Mouse (Mus musculus): Measurements from ENCODE around the gene Pigf. TPM values are rescaled to one million over a fixed set of nuclear protein-coding genes. Genes with fewer than 3 reads are reported as not detected.

Gene Pigf
- polyA plus RNA-seq, 2 experiments = 21.6 to 30.5 TPM

DNA sequence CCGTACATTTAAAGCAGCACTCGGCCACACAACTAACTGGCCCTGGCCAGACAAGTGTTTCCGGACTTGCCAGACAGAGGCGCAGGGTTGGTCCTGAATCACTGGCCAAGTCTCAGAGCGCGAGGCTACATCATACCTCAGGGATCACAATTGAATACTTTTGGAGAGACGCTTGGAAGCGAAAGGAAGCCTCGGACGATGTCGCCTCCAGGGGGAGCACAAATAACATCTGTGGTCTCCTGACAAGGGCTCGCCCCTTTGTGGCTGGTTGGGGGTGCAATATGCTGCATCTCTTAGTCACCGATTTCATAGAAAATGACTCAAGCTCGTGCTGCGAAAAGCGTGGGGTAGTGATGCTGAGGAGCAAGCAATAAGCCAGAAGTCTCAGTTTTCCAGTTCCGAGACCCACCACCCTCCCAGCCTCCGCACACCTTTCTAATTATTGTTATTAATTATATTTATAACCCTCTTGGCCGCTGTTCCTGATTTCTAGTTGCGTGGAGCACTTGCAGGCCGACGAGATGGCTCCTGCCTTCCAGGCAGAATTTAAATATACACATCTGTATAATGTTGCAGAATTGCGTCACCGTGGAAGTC, 62.8 kb downstream of the Pigf start:
- peak overlapping the region; percentile 91 for H3K9ac ChIP-seq (ENCODE audit: low read depth, low read length, severe bottlenecking)
- peak overlapping the region; percentile 96 for H3K27ac ChIP-seq (replicated peaks; ENCODE audit: low read depth, low read length)
- H3K4me1 ChIP-seq (ENCODE audit: control insufficient read depth, insufficient read depth, low read length) = peaks cover 29% of the 10 kb centered on the region
- no peak for TF ChIP-seq POLR2A (IDR thresholded peaks at IDR 0.05; ENCODE audit: borderline replicate concordance, extremely low read depth, insufficient read depth, insufficient read length)
- H3K4me3 ChIP-seq (replicated peaks; ENCODE audit: low read length) = peak overlapping the region; percentile 80
- H3K27me3 ChIP-seq (ENCODE audit: control insufficient read depth, insufficient read depth, low read length) = no peaks in the 10 kb centered on the region
- H3K9me3 ChIP-seq (ENCODE audit: control insufficient read depth, low read length) = no peaks in the 10 kb centered on the region
- 0 out of 2 replicates have a peak, but pooled peaks cover 6% of the 10 kb centered on the region for H3K36me3 ChIP-seq (ENCODE audit: control insufficient read depth, insufficient read depth, low read length)
- DNase-seq (ENCODE audit: low spot score) = peak; percentile 93
- peak; percentile 40 for ATAC-seq (ENCODE audit: low FRiP score, low read depth)
- H3K4me2 ChIP-seq (replicated peaks; ENCODE audit: low read depth, low read length, severe bottlenecking) = peak overlapping the region; percentile 88
- WGBS = under 1% methylated on average over 24 of the region's 24 CpGs

DNA sequence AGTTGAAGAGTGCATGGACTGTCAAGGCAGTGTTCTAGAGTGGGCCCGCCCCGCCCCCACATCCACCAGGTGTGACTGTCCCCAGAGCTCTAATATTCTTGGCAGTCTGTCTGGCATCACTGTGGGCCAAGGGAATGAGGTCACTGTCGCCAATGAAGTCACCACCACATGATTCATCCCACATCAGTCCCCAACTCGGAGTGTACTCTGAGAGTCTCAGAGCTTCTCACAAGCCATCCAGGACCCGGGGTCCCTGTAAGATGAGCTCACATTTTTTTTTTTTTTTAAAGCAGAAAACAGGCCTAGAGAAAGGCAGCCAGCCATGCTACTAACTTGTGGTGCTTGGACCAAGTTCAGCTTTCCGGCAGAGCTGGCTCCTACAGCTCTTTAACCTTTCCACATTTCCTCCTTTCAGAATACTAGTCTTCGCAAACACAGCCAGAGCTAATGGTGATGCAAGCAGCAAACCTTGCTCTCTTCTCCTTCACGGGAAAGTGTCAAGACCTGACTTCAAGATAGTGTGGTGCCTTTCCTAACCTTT, 63.8 kb downstream of the Pigf start:
- Histone ChIP-seq H3K36me3 (ENCODE audit: control insufficient read depth, insufficient read depth, low read length) (no peaks in the 10 kb centered on the region), H3K27me3 (ENCODE audit: control insufficient read depth, insufficient read depth, low read length) (no peaks in the 10 kb centered on the region), H3K27ac (replicated peaks; ENCODE audit: low read depth, low read length) (peak overlapping the region; percentile 96), H3K9me3 (ENCODE audit: control insufficient read depth, low read length) (no peaks in the 10 kb centered on the region), H3K4me1 (ENCODE audit: control insufficient read depth, insufficient read depth, low read length) (peaks cover 25% of the 10 kb centered on the region), H3K4me2 (replicated peaks; ENCODE audit: low read depth, low read length, severe bottlenecking) (peak overlapping the region; percentile 88; the same call in 1 of the 2 replicates), H3K9ac (ENCODE audit: low read depth, low read length, severe bottlenecking) (no peak overlapping the region), H3K4me3 (replicated peaks; ENCODE audit: low read length) (no peak overlapping the region)
- 45% methylated on average over 8 of the region's 8 CpGs for WGBS
- DNase-seq (ENCODE audit: low spot score) (peak; percentile 70), ATAC-seq (ENCODE audit: low FRiP score, low read depth) (no peak)
- TF ChIP-seq POLR2A (IDR thresholded peaks at IDR 0.05; ENCODE audit: borderline replicate concordance, extremely low read depth, insufficient read depth, insufficient read length) = no peak

DNA sequence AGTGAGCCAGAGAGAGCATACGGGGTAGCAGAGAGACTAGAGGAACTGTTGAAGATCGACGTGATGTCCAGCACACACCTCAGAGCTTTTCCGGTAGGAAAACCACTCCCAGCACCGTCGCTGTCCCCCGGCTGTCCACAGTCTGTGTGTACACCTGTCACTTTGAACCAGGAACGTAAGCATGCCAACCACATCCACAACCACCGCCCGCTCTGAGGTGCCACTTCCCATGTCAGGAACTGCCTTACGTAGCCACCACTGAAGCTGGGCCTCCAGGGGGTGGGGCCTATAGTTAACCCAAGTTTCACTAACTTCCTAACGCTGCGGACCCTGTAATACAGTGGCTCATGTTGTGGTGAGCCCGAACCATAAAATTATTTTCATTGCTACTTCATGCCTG, 67.2 kb downstream of the Pigf start:
- no peak overlapping the region for H3K4me2 ChIP-seq (replicated peaks; ENCODE audit: low read depth, low read length, severe bottlenecking)
- WGBS = 77% methylated on average over 14 of the region's 14 CpGs
- no peak for ATAC-seq (ENCODE audit: low FRiP score, low read depth)

GRCm38 (mm10) chr17:86957239-86957638, 68.0 kb downstream of the Pigf start:
- 89% methylated on average over 5 of the region's 5 CpGs for WGBS
- H3K9me3 ChIP-seq (ENCODE audit: control insufficient read depth, low read length) = no peaks in the 10 kb centered on the region
- H3K4me3 ChIP-seq (replicated peaks; ENCODE audit: low read length) = no peak overlapping the region
- peaks cover 15% of the 10 kb centered on the region for H3K4me1 ChIP-seq (ENCODE audit: control insufficient read depth, insufficient read depth, low read length)
- ATAC-seq (ENCODE audit: low FRiP score, low read depth) (no peak), DNase-seq (ENCODE audit: low spot score) (no peak)
- H3K27me3 ChIP-seq (ENCODE audit: control insufficient read depth, insufficient read depth, low read length) = no peaks in the 10 kb centered on the region
- no peak overlapping the region for H3K9ac ChIP-seq (ENCODE audit: low read depth, low read length, severe bottlenecking)
- H3K36me3 ChIP-seq (ENCODE audit: control insufficient read depth, insufficient read depth, low read length) = no peaks in the 10 kb centered on the region
- no peak overlapping the region for H3K27ac ChIP-seq (replicated peaks; ENCODE audit: low read depth, low read length)
- H3K4me2 ChIP-seq (replicated peaks; ENCODE audit: low read depth, low read length, severe bottlenecking) = no peak overlapping the region
- TF ChIP-seq POLR2A (IDR thresholded peaks at IDR 0.05; ENCODE audit: borderline replicate concordance, extremely low read depth, insufficient read depth, insufficient read length) = no peak

More for the DNA sequence above, 67.2 kb downstream of the Pigf start:
- Histone ChIP-seq H3K36me3 (ENCODE audit: control insufficient read depth, insufficient read depth, low read length) (no peaks in the 10 kb centered on the region), H3K9ac (ENCODE audit: low read depth, low read length, severe bottlenecking) (no peak overlapping the region), H3K4me3 (replicated peaks; ENCODE audit: low read length) (no peak overlapping the region), H3K4me1 (ENCODE audit: control insufficient read depth, insufficient read depth, low read length) (peaks cover 15% of the 10 kb centered on the region), H3K9me3 (ENCODE audit: control insufficient read depth, low read length) (no peaks in the 10 kb centered on the region), H3K27ac (replicated peaks; ENCODE audit: low read depth, low read length) (no peak overlapping the region), H3K27me3 (ENCODE audit: control insufficient read depth, insufficient read depth, low read length) (no peaks in the 10 kb centered on the region)
- TF ChIP-seq POLR2A (IDR thresholded peaks at IDR 0.05; ENCODE audit: borderline replicate concordance, extremely low read depth, insufficient read depth, insufficient read length) = no peak
- no peak for DNase-seq (ENCODE audit: low spot score)

GRCm38 (mm10) chr17:86948801-86949200, 76.4 kb downstream of the Pigf start:
- Histone ChIP-seq H3K9me3 (ENCODE audit: control insufficient read depth, low read length) (no peaks in the 10 kb centered on the region), H3K9ac (ENCODE audit: low read depth, low read length, severe bottlenecking) (no peak overlapping the region), H3K4me3 (replicated peaks; ENCODE audit: low read length) (no peak overlapping the region), H3K27ac (replicated peaks; ENCODE audit: low read depth, low read length) (peak overlapping the region; percentile 15), H3K4me2 (replicated peaks; ENCODE audit: low read depth, low read length, severe bottlenecking) (no peak overlapping the region), H3K4me1 (ENCODE audit: control insufficient read depth, insufficient read depth, low read length) (peaks cover 9% of the 10 kb centered on the region; the same call in 1 of the 2 replicates), H3K27me3 (ENCODE audit: control insufficient read depth, insufficient read depth, low read length) (no peaks in the 10 kb centered on the region), H3K36me3 (ENCODE audit: control insufficient read depth, insufficient read depth, low read length) (no peaks in the 10 kb centered on the region)
- WGBS = 57% methylated on average over 6 of the region's 6 CpGs
- ATAC-seq (ENCODE audit: low FRiP score, low read depth) = no peak
- DNase-seq (ENCODE audit: low spot score) = peak; percentile 25
- no peak for TF ChIP-seq POLR2A (IDR thresholded peaks at IDR 0.05; ENCODE audit: borderline replicate concordance, extremely low read depth, insufficient read depth, insufficient read length)
